In genomic region chr5:100213901-100214300, GRCm38 (mm10) we compare ENCODE assay signal across 23 mouse cellular contexts. TPM values are rescaled to one million over a fixed set of nuclear protein-coding genes. Genes with fewer than 3 reads are reported as not detected.
"Had no signal": no experiment of that assay in that cellular context is flagged by ENCODE, and none has a peak within 500 bp of the region (broad histone marks: within the 10 kb centered on the region; RNA-seq: fewer than 3 reads in every experiment).

No protein-coding gene starts in this region.

- H3K36me3 ChIP-seq: kidney, embryonic 15.5 days; liver, embryonic 13.5 days; midbrain, embryonic 12.5 days; midbrain, embryonic 15.5 days; neural tube, embryonic 13.5 days had no signal

- H3K27ac ChIP-seq: kidney, embryonic 15.5 days; left cerebral cortex, adult 2 months; liver, embryonic 13.5 days; midbrain, embryonic 12.5 days; midbrain, embryonic 15.5 days; neural tube, embryonic 13.5 days had no signal

- H3K27me3 ChIP-seq: kidney, embryonic 15.5 days; liver, embryonic 13.5 days; midbrain, embryonic 15.5 days; neural tube, embryonic 13.5 days had no signal

- H3K4me1 ChIP-seq: midbrain, embryonic 15.5 days; neural tube, embryonic 13.5 days had no signal

- H3K4me2 ChIP-seq: kidney, embryonic 15.5 days; liver, embryonic 13.5 days; midbrain, embryonic 12.5 days; midbrain, embryonic 15.5 days; neural tube, embryonic 13.5 days had no signal

- ATAC-seq: midbrain, embryonic 15.5 days had no signal

- H3K4me3 ChIP-seq: kidney, embryonic 15.5 days; left cerebral cortex, adult 2 months; liver, embryonic 13.5 days; midbrain, embryonic 12.5 days; midbrain, embryonic 15.5 days; myocyte; neural tube, embryonic 13.5 days had no signal

- DNase-seq: kidney, adult 8-10 months; kidney, postnatal 10 days; kidney, postnatal 36 days; layer of hippocampus, postnatal 36 days; liver, embryonic 13.5 days; lung, adult 2 months; lung, postnatal 14 days; lung, postnatal 4 days; retina, postnatal 1 day; right cerebral cortex, postnatal 25 days; spleen, adult 18-20 months; thymus, postnatal 25 days had no signal

- H3K9ac ChIP-seq: kidney, embryonic 15.5 days; liver, embryonic 13.5 days; midbrain, embryonic 12.5 days; midbrain, embryonic 15.5 days; neural tube, embryonic 13.5 days had no signal

- H3K9me3 ChIP-seq: kidney, embryonic 15.5 days; liver, embryonic 13.5 days; midbrain, embryonic 12.5 days; midbrain, embryonic 15.5 days; neural tube, embryonic 13.5 days had no signal

RNA-seq across cellular contexts. Expression of gene Tmem150c, which starts 54.3 kb away (rescaled TPM):
- total RNA-seq: liver, adult 2 months; megakaryocyte progenitor cell, adult 5-6 weeks; megakaryocyte-erythroid progenitor cell, adult 5-6 weeks; monocyte, adult 5-6 weeks; neutrophil, adult 5-6 weeks had no signal
- polyA plus RNA-seq: myocyte had no signal
